Mouse (Mus musculus): ENCODE measurements around the gene Naga.

GRCm38 (mm10) chr15:82322195-82322594, 16.5 kb downstream of the Naga start:
- TF ChIP-seq TAL1 (conservative IDR thresholded peaks at IDR 0.05; ENCODE audit: low read depth, low read length) (no peak), CTCF (IDR thresholded peaks at IDR 0.05; ENCODE audit: low read depth, low read length) (no peak), POLR2AphosphoS5 (IDR thresholded peaks at IDR 0.05; ENCODE audit: insufficient replicate concordance, low read depth, low read length) (no peak), GATA1 (IDR thresholded peaks at IDR 0.05; ENCODE audit: borderline replicate concordance, low read length) (no peak)
